Mouse (Mus musculus): ENCODE measurements around the gene Hivep2. TPM values are rescaled to one million over a fixed set of nuclear protein-coding genes. Genes with fewer than 3 reads are reported as not detected.

Gene Hivep2
- total RNA-seq, 2 experiments from 2014 or later, result 250 to 257 TPM

GRCm38 (mm10) chr10:14101966-14102365 is 136.1 kb downstream of the Hivep2 start:
- intact Hi-C loops (cut with DNase I), result loop anchor here (10.0 kb wide), 1 partner anchor 237 kb away; the partner anchor contains the start of gene Aig1

DNA sequence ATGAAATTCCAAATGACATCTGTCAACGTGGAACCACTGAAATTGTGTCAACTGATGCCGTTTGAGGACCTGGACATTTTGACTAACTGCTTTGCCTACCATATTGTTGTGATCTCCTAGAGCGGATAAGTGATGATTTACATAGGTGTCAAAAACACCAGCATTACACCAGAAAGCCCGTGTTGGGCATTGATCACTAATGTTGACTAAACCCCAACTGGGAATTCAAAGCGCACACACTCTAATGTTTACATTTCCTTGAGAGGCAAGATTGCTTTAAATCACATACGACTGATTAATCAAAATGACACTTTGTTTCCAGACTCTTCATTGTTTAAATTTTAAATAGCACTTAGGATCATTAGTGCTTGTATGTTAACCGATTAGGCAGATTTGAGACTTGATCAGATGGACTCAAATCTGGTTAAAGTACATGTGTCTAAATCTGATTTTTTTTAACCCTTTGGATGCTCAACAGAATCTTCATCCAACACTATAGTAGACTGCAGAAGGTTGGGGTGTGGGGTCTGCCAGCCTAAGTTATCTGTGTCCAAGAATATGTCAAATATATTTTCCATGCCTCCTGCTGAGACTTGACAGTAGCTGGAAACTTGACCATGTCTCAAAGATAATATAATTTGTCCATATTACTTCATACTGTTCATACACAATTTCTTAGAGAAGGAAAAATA is 142.3 kb downstream of the Hivep2 start:
- DNase-seq (ENCODE audit: low spot score in 2 of 2), result no peak
- intact Hi-C loops (cut with DNase I), result loop anchor here (10.0 kb wide), 1 partner anchor 243 kb away; the partner anchor contains the start of gene Aig1

More at GRCm38 (mm10) chr10:14101966-14102365, 136.1 kb downstream of the Hivep2 start:
- DNase-seq (ENCODE audit: low spot score in 2 of 2), result no peak

- DNase-seq (ENCODE audit: low spot score in 2 of 2), result no peak
- intact Hi-C loops (cut with DNase I), result loop anchor here (10.0 kb wide), 1 partner anchor 561 kb away; the partner anchor contains the start of genes Adat2 and Pex3
Observed at GRCm38 (mm10) chr10:14115846-14116245, 150.0 kb downstream of the Hivep2 start.

GRCm38 (mm10) chr10:14116978-14117377 is 151.1 kb downstream of the Hivep2 start:
- no peak for DNase-seq (ENCODE audit: low spot score in 2 of 2)
- intact Hi-C loops (cut with DNase I), result loop anchor here (10.0 kb wide), 1 partner anchor 562 kb away; the partner anchor contains the start of genes Adat2 and Pex3

- no peak for DNase-seq (ENCODE audit: low spot score in 2 of 2)
- intact Hi-C loops (cut with DNase I), result loop anchor here (10.0 kb wide), 1 partner anchor 564 kb away; the partner anchor contains the start of genes Adat2 and Pex3
Observed at GRCm38 (mm10) chr10:14119201-14119600, 153.3 kb downstream of the Hivep2 start.

- intact Hi-C loops (cut with DNase I), result no loop called here
- no peak for DNase-seq (ENCODE audit: low spot score in 2 of 2)
Observed at GRCm38 (mm10) chr10:14120512-14120911, 154.6 kb downstream of the Hivep2 start.

- DNase-seq (ENCODE audit: low spot score in 2 of 2), result peak in 1 of 2 experiments; percentile 15
- intact Hi-C loops (cut with DNase I), result no loop called here
Observed at GRCm38 (mm10) chr10:14127826-14128225, 162.0 kb downstream of the Hivep2 start.

DNA sequence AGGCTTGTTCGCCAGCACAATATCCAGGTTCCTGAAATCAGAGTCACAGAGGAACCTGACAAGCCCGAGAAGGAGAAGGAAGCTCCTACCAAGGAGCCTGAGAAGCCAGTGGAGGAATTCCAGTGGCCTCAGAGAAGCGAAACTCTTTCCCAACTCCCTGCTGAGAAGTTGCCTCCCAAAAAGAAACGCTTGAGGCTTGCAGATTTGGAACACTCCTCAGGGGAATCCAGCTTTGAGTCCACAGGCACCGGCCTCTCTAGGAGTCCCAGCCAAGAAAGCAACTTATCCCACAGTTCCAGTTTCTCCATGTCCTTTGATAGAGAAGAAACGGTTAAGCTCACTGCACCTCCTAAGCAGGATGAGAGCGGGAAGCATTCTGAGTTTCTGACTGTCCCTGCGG is 164.4 kb downstream of the Hivep2 start:
- intact Hi-C loops (cut with DNase I), result no loop called here
- DNase-seq (ENCODE audit: low spot score in 2 of 2), result no peak

DNA sequence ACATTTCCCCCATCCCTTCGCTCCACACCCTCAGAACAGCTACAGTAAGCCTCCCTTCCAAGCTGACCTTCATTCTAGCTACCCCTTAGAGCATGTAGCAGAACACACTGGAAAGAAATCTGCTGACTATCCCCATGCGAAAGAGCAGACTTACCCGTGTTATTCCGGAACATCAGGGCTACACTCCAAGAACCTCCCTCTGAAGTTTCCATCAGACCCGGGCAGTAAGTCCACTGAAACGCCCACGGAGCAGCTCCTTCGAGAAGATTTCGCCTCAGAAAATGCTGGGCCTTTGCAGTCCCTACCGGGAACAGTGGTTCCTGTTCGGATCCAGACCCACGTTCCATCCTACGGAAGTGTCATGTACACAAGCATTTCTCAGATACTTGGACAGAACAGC is 165.4 kb downstream of the Hivep2 start:
- peak; percentile 52 to 61 for DNase-seq (ENCODE audit: low spot score in 2 of 2)
- intact Hi-C loops (cut with DNase I), result no loop called here

GRCm38 (mm10) chr10:14132061-14132460 is 166.2 kb downstream of the Hivep2 start:
- DNase-seq (ENCODE audit: low spot score in 2 of 2), result no peak
- intact Hi-C loops (cut with DNase I), result no loop called here

- DNase-seq (ENCODE audit: low spot score in 2 of 2), result no peak
- intact Hi-C loops (cut with DNase I), result no loop called here
Observed at GRCm38 (mm10) chr10:14132937-14133336, 167.1 kb downstream of the Hivep2 start.

- DNase-seq (ENCODE audit: low spot score in 2 of 2), result no peak
- intact Hi-C loops (cut with DNase I), result no loop called here
Observed at GRCm38 (mm10) chr10:14138663-14139062, 172.8 kb downstream of the Hivep2 start.

- intact Hi-C loops (cut with DNase I), result loop anchor here (5.0 kb wide), 1 partner anchor 52 kb away; no protein-coding TSS in a partner anchor
- DNase-seq (ENCODE audit: low spot score in 2 of 2), result no peak
Observed at GRCm38 (mm10) chr10:14144840-14145239, 179.0 kb downstream of the Hivep2 start.

- DNase-seq (ENCODE audit: low spot score in 2 of 2), result no peak
- intact Hi-C loops (cut with DNase I), result no loop called here
Observed at GRCm38 (mm10) chr10:14164829-14165228, 199.0 kb downstream of the Hivep2 start.

GRCm38 (mm10) chr10:14168197-14168844 is 202.4 kb downstream of the Hivep2 start:
- intact Hi-C loops (cut with DNase I), result no loop called here
- no peak for DNase-seq (ENCODE audit: low spot score in 2 of 2)

- DNase-seq (ENCODE audit: low spot score in 2 of 2), result no peak
Observed at GRCm38 (mm10) chr10:14168869-14169566, 203.1 kb downstream of the Hivep2 start.

DNA sequence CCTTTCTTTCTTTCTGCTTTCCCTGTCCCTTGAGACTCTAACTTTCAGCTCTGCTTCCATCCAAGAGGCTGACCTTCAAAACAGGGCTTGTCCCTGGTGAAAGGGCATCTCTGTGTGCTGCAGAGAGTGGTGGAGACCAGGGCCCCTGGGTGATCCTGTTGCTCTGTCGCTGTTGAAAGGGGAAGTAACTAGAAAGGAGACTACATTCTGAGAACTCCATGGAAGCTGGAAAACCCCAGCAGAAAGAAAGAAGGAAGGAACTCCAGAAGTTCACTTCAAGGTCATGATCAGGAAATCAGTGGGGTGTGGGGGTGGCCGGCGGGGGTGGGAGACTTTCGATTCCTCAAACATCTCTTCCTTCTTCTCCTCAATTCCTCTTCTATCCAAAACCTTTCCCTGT is 208.2 kb downstream of the Hivep2 start:
- intact Hi-C loops (cut with DNase I), result no loop called here
- no peak for DNase-seq (ENCODE audit: low spot score in 2 of 2)

More at GRCm38 (mm10) chr10:14168869-14169566, 203.1 kb downstream of the Hivep2 start:
- intact Hi-C loops (cut with DNase I), result no loop called here

DNA sequence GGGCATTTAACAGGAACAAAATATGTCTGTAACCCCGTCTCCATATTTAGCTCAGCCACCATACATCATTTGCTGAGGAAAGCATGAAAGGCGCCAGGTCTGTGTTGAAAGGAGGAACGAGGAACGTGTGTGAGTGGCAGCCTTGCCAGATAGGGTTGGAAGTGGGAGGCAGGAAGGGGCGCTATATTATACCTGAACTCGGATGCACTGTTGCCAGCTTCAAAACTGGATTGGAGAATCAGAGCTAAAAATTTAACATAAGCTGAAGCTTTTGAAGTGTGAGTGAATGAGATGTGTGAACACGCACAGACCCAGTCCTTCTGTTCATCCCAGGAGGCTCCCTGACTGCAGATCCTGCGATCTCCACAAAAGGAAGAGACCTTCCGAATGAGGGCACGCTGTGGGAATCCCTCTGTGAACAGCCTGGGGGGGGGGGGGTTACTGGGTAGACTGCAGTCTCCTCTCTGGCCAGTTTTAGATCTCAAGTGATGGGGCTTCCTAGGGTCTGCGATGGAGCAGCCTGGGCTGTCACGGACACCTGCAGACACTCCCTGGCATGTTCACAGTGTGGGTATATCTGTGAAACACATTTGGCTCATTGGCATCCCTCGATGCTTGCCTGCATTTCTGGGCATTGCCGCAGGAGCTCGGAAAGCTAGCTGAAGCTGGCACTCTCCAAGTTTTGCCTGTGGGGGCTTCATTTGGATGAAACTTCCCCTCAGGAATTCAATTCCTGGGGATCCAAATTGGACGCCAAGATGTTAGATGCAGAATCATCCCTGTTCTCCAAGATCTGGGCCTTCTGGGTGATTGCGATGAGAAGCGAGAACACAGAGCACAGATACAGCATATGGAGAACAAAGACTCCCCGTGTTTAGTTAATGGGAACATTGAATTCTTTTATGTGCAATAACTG is 213.8 kb downstream of the Hivep2 start:
- DNase-seq (ENCODE audit: low spot score in 2 of 2), result peak; percentile 69 to 82
- intact Hi-C loops (cut with DNase I), result no loop called here

DNA sequence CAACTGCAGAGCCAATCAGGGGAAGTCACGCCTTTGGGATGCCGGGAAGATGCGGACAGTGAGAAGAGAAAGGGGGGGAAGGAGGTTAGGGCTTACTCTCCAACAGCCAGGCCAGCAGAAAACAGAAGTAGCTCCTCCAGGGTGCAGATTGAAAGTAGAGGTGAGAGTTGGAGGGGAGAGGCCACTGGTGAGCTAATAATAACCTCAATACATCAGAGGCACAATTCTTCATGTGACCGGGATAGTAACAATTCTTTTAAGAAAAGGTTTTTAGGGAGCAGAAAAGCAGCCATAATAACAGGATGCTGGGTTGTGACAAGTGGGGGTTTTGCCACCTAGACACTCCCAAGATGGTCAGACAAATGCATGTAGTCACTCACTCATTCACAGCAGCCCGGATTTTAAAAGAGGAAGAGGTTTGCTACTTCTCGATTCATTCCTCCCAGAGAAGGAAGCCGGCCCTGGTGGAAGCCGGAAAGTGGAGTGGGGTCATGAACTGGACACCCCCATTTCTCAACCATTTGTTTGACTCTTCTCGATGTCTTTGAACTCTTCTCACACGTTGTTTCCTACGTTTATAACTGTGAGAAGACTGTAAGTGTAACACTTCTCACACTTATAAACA is 220.6 kb downstream of the Hivep2 start:
- DNase-seq (ENCODE audit: low spot score in 2 of 2), result no peak
- intact Hi-C loops (cut with DNase I), result no loop called here
